Mouse (Mus musculus) intestine, postnatal 0 days (tissue): Measurements from ENCODE around the gene Ppp2r2c. TPM values are rescaled to one million over a fixed set of nuclear protein-coding genes. Genes with fewer than 3 reads are reported as not detected.

Source experiments
- ATAC-seq: fragments of 200-750 bp; cut with Nextera tagmentation; 2 replicates; pipeline ENCODE4 v1.8.0; 2017; ENCODE audit warnings: mild to moderate bottlenecking, moderate TSS enrichment, moderate library complexity
- H3K27ac ChIP-seq: fragments of 300-500 bp; sonication (generic); 2 replicates; pipeline ENCODE4 v1.5.1; 2014; ENCODE audit warnings: mild to moderate bottlenecking, low read depth, low read length, moderate library complexity
- H3K27me3 ChIP-seq: fragments of 300-500 bp; sonication (generic); replicated peaks from 2 replicates; pipeline ENCODE4 v1.6.1; 2014; ENCODE audit warnings: low read length, mixed read lengths; ENCODE audit not compliant: control insufficient read depth, insufficient read depth
- H3K36me3 ChIP-seq: fragments of 300-500 bp; sonication (generic); 2 replicates; pipeline ENCODE4 v1.6.1; 2014; ENCODE audit warnings: mild to moderate bottlenecking, moderate library complexity; ENCODE audit not compliant: control insufficient read depth, insufficient read depth
- H3K4me1 ChIP-seq: fragments of 300-500 bp; sonication (generic); replicated peaks from 2 replicates; pipeline ENCODE4 v1.6.1; 2014; ENCODE audit warnings: antibody characterized with exemption, low read length, mixed read lengths; ENCODE audit not compliant: control insufficient read depth, insufficient read depth
- H3K4me2 ChIP-seq: fragments of 300-500 bp; sonication (generic); replicated peaks from 2 replicates; pipeline ENCODE4 v1.6.1; 2014; ENCODE audit warnings: low read depth, mild to moderate bottlenecking, moderate library complexity
- H3K4me3 ChIP-seq: fragments of 300-500 bp; sonication (generic); 2 replicates; pipeline ENCODE4 v1.5.1; 2014; ENCODE audit warnings: low read depth, low read length
- H3K9ac ChIP-seq: fragments of 300-500 bp; sonication (generic); 2 replicates; pipeline ENCODE4 v1.6.1; 2014; ENCODE audit warnings: mild to moderate bottlenecking, low read depth, low read length
- H3K9me3 ChIP-seq: fragments of 300-500 bp; sonication (generic); 2 replicates; pipeline ENCODE4 v1.6.1; 2016; ENCODE audit warnings: mixed run types; ENCODE audit not compliant: control insufficient read depth
- CTCF ChIP-seq: sonication (generic); IDR thresholded peaks from 2 replicates; pipeline ENCODE4 v1.5.1; 2016; ENCODE audit warnings: low read depth, mild to moderate bottlenecking, control low read depth, antibody characterized with exemption, moderate library complexity
- WGBS: fragments of 180-500 bp; shearing (Covaris S2); extraction: QIAGEN DNeasy Blood & Tissue Kit; methylation state at CpG from one replicate; pipeline ENCODE4 v1.1.7; 2014; 5-methylcytosine and 5-hydroxymethylcytosine counted together
- polyA plus RNA-seq: library from polyadenylated mRNA; unstranded; fragments of >200 nt; fragmentation: Nextera tagmentation; extraction: Ambion mirVana; gene quantifications from 2 replicates; pipeline ENCODE4 v1.2.1, GENCODE M21; 2015

Gene Ppp2r2c
- polyA plus RNA-seq, 1 experiment from 2014 or later = 0.95 TPM

GRCm38 (mm10) chr5:36876777-36877396 lies 8.6 kb downstream of the Ppp2r2c start:
- H3K27me3 ChIP-seq = 0 out of 2 replicates have a peak, but pooled peaks cover 4% of the 10 kb centered on the region
- no peaks in the 10 kb centered on the region for H3K9me3 ChIP-seq
- H3K4me1 ChIP-seq = no peaks in the 10 kb centered on the region
- H3K4me3 ChIP-seq = no peak overlapping the region
- WGBS = 64% methylated on average over 7 of the region's 7 CpGs
- H3K36me3 ChIP-seq = no peaks in the 10 kb centered on the region
- no peak for ATAC-seq
- no peak for TF ChIP-seq CTCF
- no peak overlapping the region for H3K4me2 ChIP-seq
- no peak overlapping the region for H3K27ac ChIP-seq
- H3K9ac ChIP-seq = no peak overlapping the region

- 81% methylated on average over 2 of the region's 2 CpGs for WGBS
- TF ChIP-seq CTCF = no peak
- no peak overlapping the region for H3K9ac ChIP-seq
Measured at GRCm38 (mm10) chr5:36877641-36878040, 9.3 kb downstream of the Ppp2r2c start.

GRCm38 (mm10) chr5:36878801-36879200 lies 10.5 kb downstream of the Ppp2r2c start:
- no peak overlapping the region for H3K27ac ChIP-seq
- no peak overlapping the region for H3K4me2 ChIP-seq
- no peaks in the 10 kb centered on the region for H3K36me3 ChIP-seq
- H3K9me3 ChIP-seq = no peaks in the 10 kb centered on the region
- no peak for TF ChIP-seq CTCF
- H3K4me3 ChIP-seq = no peak overlapping the region
- H3K4me1 ChIP-seq = no peaks in the 10 kb centered on the region
- H3K9ac ChIP-seq = no peak overlapping the region
- WGBS = 79% methylated on average over 4 of the region's 4 CpGs
- no peak for ATAC-seq
- H3K27me3 ChIP-seq = no peaks in the 10 kb centered on the region

More at GRCm38 (mm10) chr5:36877641-36878040, 9.3 kb downstream of the Ppp2r2c start:
- Histone ChIP-seq H3K9me3 (no peaks in the 10 kb centered on the region), H3K27ac (no peak overlapping the region), H3K4me2 (no peak overlapping the region), H3K4me1 (no peaks in the 10 kb centered on the region), H3K27me3 (no peaks in the 10 kb centered on the region), H3K36me3 (no peaks in the 10 kb centered on the region), H3K4me3 (no peak overlapping the region)
- ATAC-seq = no peak

GRCm38 (mm10) chr5:36880622-36881021 lies 12.3 kb downstream of the Ppp2r2c start:
- Histone ChIP-seq H3K36me3 (no peaks in the 10 kb centered on the region), H3K9ac (no peak overlapping the region), H3K4me2 (no peak overlapping the region), H3K27ac (no peak overlapping the region), H3K9me3 (no peaks in the 10 kb centered on the region), H3K4me1 (no peaks in the 10 kb centered on the region), H3K4me3 (no peak overlapping the region), H3K27me3 (no peaks in the 10 kb centered on the region)
- TF ChIP-seq CTCF = no peak
- WGBS = 92% methylated on average over 5 of the region's 5 CpGs
- ATAC-seq = no peak

GRCm38 (mm10) chr5:36883516-36883915 lies 15.2 kb downstream of the Ppp2r2c start:
- Histone ChIP-seq H3K27me3 (no peaks in the 10 kb centered on the region), H3K9me3 (no peaks in the 10 kb centered on the region), H3K4me3 (no peak overlapping the region), H3K36me3 (no peaks in the 10 kb centered on the region), H3K9ac (no peak overlapping the region), H3K27ac (no peak overlapping the region), H3K4me1 (no peaks in the 10 kb centered on the region), H3K4me2 (no peak overlapping the region)
- no peak for ATAC-seq
- TF ChIP-seq CTCF = no peak
- WGBS = 69% methylated on average over 12 of the region's 12 CpGs

- no peaks in the 10 kb centered on the region for H3K9me3 ChIP-seq
- H3K4me3 ChIP-seq = no peak overlapping the region
- 70% methylated on average over 1 of the region's 1 CpGs for WGBS
- no peak overlapping the region for H3K4me2 ChIP-seq
- no peak for TF ChIP-seq CTCF
- H3K4me1 ChIP-seq = no peaks in the 10 kb centered on the region
- H3K27ac ChIP-seq = no peak overlapping the region
- ATAC-seq = no peak
- H3K36me3 ChIP-seq = no peaks in the 10 kb centered on the region
- H3K9ac ChIP-seq = no peak overlapping the region
- H3K27me3 ChIP-seq = no peaks in the 10 kb centered on the region
Measured at GRCm38 (mm10) chr5:36885067-36885466, 16.8 kb downstream of the Ppp2r2c start.
